Mouse (Mus musculus) erythroid progenitor cell, adult 5-6 weeks (primary cell): Measurements from ENCODE around the gene Flt1. TPM values are rescaled to one million over a fixed set of nuclear protein-coding genes. Genes with fewer than 3 reads are reported as not detected.
"Not testable (repeated sequence)": the region's sequence is repeated elsewhere in the genome, so short reads cannot be mapped to it uniquely, and the experiment has no call there.

Experiments used
- ATAC-seq: replicated peaks from 2 replicates; pipeline ENCODE4 v1.8.0; 2016; ENCODE audit warnings: moderate number of reproducible peaks, mild to moderate bottlenecking, moderate TSS enrichment, inconsistent platforms; ENCODE audit not compliant: poor library complexity, low FRiP score, severe bottlenecking
- total RNA-seq, 2 experiments: library from RNA; stranded (forward) in 1 of 2; stranded (reverse) in 1 of 2; fragments of 150-400 nt in 1 of 2; fragments of 186-747, 209-891 nt in 1 of 2; gene quantifications; 2 replicates each; pipeline versions ENCODE4 v1.2.3 to v1.2.4; 2015 to 2017; ENCODE audit warnings: low replicate concordance in 2 of 2

The Flt1 gene
- total RNA-seq, 2 experiments from 2014 or later = not detected

DNA sequence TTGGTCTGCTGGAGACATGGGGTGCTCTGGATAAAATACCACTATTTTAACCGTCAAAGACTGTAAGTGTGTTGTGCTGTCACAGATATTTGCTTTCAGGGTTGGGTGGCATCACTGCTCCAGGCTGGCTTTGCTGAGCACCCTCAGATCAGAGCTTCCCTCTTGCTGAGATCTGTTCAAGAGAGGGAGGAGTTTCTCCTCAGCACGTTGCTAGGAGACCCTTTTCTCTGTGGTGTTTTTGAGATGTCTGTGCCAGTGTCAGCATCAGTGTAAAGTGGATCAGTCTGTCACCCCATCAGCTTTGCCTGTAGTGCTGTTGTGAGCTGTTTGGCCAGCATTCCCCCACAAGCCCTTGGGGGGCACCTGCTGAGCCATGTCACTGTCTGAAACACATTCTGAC, 98.9 kb downstream of the Flt1 start:
- ATAC-seq = no peak

DNA sequence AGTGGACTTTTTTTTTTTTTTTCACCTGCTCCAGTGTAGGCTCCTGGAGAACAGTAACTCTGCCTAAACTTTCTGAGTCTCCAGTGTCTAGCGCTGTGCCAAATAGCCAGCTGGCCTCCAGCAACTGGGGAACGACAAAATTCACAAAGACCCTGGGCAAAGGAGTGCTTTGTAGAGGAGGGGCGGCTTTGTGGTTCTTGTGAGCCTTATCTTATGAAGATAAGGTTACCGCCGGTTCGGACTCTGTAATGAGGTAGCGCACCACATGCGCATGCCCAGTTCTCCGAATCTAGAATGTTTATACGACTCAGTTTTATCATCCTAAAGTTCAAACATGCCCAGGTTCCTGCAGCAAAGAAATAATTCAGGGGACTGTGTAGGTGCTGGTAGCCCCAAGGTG, 102.1 kb downstream of the Flt1 start:
- no peak for ATAC-seq

DNA sequence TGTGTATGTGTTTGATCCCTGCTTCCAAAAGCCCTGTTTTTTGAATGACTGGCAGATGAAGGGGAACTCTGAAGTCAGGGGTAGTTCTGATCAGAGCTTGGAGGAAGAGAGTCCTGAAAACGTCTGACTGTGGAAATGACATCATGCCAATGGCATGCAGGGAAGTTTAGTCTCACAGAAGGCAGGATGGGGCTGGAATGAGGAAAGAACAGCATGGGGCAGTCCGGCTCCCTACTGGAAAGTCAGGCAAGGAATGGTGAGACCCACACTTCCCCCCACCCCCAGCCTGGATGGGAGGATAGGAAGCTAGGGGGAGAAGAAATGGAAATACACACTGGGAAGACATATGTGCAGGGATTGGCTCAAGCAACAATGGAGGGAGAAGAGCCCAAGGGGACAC, 105.6 kb downstream of the Flt1 start:
- ATAC-seq = no peak

DNA sequence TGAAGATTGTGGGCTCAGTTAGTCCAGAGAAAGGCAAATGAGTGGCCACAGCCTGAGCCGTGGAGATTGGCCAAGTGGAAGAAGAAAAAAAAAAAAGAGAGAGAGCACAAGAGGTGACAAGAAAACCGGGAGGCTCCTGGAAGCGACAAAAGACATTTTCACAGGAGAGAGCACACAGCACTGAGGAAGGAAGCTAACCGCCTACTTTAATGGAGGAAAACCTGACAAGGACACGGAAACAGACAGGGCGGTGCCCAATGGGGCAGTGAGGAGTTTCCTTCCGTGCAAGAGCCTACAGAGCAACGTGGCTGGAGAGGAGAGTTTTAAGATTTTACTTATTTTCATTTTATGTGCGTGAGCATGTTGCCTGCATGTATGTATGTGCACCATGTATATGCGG, 107.6 kb downstream of the Flt1 start:
- ATAC-seq = no peak

DNA sequence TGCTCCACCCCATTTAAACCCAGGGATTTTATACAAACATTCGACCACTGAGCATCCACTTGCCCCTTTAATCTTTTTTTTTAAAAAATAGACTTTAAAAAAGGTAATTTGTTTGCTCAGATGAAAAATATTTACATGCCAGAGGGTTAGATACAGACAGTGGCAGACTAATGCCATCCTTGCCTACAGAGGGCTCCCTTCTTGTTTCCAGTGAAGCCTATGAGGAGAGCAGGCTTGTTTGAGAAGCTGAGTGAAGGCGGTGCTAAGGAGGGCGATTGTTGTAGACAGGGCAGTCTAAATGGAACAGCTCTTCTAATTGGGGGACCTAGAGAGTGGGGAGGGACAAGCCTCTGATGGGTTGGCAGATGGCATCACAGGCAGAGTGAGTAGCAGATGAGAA, 109.4 kb downstream of the Flt1 start:
- no peak for ATAC-seq

DNA sequence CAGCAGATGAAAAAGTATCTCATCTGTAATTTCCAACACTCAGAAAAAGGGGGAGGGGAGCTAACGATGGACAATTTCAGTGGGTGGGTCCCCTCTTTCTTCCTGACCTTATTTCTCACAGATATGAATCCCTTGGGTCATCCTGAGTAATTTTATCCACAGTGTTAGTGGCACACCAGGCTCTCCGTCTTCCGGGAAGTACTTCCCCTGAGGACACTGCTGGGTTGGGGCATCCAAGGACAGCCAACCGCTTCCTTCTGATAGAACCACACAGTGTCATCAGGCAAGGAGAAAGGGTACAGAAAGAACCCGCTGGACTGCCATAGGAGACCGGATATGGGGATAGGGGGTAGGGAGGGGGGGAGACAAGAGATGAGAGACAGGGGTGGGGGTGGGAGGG, 111.2 kb downstream of the Flt1 start:
- no peak for ATAC-seq

DNA sequence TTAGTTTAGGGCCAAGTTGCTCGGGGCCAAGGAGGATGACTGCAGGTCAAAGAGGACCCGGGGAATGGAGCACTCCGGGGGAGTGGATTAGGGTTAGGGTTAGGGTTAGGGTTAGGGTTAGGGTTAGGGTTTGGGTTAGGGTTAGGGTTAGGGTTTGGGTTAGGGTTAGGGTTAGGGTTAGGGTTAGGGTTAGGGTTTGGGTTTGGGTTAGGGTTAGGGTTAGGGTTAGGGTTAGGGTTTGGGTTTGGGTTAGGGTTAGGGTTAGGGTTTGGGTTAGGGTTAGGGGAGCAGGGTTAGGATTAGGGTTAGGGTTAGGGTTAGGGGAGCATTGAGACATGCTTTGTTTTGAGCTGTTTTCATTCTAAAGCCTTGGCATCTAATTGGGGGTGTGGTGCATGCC, 114.5 kb downstream of the Flt1 start:
- not testable (repeated sequence) for ATAC-seq

DNA sequence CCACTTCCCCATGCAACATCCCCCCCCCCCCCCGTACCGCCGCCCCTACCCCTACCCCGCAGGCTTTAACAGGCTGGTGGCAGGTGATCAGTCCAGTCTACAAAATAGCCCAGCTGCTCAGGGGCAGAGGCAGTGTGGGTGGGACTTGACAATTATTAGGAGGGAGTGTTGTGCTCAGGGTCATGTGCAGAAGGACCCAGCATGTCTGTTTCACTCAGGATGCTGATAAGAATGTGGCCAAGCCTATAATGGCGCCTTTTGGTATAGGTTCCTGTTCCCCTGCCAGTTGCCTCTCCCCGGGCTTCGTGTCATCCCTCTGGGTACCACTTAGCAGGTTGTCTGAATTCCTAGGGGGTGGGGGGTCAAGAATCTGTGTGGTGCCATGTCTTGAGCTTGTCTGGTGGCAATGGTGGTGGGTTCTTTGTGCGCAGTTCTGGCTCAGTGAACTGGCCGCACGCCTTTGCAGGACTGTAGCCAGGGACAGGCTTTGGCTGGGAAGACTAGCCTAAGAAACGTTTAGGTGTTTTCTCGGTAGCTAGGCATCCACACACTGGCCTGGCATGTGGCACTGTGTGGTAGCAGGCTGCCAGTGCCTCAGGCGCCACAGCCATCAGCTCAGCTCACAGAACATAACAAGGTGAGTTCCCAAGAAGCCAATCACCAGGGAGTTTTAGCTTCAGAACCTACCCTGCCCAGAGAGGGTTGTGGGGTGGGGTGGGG, 118.4 kb downstream of the Flt1 start:
- ATAC-seq = no peak

DNA sequence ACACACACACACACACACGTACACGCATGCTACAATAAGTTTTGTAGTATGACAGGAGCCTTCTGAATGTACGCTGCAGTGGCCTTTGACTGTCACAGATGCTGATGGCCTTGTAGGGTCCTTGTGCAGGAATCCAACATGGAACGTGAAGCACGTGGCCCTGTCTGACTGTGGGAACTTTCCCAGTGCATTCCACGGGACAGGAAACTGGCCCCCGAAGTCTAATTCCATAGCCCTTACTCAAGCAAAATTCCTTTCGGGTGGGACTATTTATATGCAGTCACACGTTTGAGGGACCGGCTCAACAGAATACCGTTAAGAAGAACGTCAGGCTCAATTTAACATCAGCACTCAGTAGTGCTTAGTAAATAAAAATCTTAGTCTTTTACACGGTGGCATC, 119.1 kb downstream of the Flt1 start:
- no peak for ATAC-seq

DNA sequence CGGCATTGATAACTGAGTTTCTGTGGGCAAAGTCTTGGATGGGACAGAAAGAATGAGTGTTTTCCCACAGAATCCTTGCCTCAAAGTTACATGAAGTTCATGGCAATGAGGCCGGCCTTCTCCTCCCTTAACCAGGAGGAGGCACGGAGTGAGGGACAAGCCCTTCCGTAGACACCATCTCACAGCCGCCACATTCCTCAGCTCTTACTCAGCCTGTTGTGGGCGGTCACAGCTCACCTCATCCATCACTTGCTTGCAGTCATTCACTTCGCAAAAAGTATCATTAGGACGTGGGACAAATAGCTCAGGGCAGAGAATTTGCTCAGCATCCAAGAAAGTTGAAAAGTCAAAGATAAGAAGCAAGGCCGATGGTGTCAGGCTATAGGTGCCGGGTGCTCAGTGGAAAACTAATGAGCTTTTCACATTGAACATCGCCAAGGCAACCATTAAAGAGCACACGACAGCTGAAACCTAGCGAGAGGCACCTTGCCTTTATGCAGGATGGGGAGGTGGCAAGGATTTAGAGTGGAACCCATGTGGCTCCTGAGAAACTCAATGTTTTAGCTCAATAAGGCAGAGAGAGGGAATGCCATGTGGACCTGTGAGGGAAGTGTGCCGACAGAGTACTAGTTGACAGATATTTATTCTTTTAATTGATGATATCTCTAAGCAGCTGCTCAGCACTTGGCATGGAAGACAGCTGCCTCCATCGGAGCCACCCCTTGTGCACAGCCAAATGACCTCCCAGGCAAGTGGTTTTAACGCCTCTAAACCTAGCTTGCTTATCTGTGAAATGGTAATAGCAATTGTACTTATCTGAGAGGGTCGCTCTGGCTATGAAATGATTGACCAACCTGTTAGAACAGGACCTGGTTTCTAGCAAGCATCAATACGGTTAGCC, 124.1 kb downstream of the Flt1 start:
- ATAC-seq = no peak

DNA sequence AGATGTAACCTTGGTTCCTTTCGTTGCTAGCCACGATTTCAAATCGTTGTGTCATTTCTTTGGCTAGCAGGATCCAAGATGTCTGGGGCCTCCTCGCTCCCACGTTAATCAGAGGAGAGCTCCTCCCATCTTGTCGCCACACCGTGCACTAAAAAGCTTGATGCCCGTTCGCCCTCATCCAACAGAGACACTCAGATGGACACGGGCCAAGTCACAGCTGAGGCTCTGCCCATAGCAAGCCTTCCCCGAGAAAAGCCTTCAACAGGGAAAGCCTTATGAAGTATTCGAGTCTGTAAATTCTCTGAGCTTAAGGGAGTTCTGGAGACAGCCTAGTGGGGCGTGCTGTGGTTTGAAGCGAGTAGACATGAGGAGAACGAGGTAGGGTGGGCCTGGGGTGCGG, 128.0 kb downstream of the Flt1 start:
- 0 out of 2 replicates have a peak, but pooled peaks have one; percentile 39 for ATAC-seq

DNA sequence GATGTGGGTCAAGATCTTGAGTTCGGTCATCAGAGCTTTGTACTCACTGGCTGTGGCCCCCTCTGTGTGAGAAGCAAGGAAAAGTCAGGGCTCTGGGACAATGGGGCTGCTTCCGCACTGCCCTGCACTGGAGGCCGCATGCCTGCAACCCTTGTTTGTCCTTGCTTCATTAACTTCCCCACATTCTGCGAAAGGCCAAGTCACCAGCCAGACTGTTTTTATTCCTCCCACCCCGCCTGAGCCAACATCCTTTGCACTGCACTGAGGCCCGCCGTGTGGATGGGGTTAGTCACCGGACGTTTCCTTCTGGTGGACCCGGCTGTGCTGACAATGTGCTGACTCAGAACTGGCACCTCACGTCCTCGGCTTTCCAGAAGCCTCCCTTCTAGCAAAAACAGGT, 136.0 kb downstream of the Flt1 start:
- ATAC-seq = no peak

DNA sequence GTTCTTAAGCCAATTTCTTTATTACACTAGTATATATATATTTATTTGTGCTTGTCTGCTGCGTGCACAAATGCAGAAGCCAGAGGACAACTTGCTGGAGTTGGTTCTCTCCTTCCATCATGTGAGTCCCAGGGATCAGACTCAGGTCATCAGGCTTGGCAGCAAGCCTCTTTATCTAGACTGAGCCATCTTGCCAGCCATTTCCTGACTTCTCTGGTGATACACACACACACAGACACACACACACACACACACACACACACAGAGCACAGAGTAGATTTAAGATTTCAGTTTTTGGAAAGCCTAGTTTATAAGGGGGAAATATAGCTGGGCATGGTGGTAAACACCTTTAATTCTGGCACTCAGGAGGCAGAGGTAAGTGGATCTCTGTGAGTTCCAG, 140.7 kb downstream of the Flt1 start:
- no peak for ATAC-seq

DNA sequence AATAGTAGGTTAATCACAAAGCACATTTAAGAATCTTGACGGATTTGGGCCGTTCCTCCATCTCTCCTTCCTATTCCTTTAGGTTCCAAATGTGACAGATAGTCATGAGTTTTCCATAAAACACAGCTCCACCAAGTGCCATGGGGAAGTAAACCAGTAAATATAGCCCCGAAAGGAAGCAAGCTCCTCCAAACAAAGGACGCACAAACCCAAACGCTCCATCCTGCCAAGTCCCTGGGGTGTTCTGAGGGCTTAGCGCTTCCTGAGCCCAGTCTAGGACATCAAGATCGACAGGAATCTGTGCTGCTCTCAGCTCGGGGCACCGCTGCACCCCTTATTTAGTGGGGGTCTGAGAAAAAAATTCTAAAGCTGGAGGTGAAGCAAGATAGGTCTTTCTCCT, 141.2 kb downstream of the Flt1 start:
- no peak for ATAC-seq

DNA sequence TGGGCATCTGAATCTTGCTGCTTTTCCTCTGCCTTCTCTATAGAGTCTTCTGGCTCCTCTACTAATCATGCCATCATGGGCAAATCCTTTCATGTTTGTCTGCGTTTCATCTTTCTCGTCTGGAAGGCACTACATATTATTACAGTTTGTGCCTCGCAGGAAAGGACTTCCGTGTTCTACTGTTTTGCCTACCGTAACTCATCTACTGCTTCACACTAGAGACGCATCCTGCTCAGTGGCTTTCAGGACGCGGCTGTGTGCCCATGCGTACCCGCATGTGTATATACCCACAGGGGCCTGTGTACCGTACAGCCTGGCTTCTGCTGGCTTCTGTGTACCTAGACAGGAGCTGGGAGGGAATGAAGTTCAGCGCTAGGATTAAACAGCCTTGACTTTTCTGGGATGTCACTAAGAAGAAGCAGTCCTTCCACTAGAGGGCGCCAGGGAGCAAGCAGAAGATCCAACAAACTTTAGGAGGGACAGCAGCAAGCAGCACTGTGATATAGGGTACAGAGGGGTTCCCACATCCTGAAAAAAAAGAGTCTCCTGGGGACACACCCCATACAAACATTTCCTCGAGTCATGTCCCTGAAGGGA, 142.0 kb downstream of the Flt1 start:
- ATAC-seq = peak; percentile 67

DNA sequence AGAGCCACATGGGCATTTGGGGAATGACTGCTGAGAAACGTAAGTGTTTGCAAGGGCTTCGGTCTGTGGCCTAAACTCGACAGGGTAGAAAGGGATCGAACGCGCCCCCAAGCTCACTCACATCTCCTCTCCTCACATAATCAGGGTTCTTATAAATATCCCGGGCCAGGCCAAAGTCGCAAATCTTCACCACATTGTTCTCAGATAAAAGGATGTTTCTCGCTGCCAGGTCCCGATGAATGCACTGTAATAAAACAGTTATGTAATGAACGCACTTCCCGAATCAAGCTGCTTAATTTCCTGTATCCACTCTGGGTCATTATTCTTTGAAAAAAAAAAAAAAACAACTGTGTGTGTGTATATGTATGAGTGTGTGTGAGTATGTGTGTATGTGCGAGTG, 145.6 kb downstream of the Flt1 start:
- ATAC-seq = no peak

DNA sequence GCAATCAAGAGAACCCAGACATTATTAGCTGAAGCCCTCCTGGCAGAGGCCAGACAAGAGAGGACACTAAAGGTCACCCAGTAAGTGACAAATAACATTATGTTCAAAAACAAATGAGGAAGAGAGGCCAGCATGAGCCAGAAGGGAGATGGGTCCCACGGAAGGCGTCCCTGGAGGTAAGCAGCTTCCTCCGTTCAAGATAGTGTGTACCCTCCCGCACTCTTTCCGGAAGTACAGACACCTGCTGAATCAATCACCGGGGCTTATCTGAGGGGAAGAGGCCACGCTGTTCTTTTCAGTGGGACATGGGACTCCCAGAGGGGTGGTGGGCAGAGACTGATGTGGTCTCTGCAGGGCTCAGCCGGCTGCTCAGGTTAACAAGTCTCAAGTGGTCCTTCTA, 146.1 kb downstream of the Flt1 start:
- no peak for ATAC-seq

DNA sequence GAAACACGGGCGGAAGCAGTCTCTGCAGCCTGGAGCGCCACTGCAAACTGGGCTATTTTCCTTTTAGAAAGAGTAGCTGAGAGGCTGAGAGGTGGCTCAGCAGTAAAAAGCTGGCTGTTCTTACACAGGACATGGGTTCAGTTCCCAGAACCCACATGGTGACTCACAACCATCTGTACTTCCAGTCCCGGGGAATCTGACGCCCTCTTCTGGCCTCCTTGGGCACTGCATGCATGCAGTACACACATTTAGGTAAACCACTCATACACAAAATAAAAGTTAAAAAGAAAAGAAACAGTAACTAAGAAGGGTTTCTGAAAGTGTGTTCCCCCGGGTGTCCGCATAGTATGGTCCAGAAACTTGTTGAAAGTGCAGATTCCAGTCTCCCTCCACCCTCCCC, 146.7 kb downstream of the Flt1 start:
- no peak for ATAC-seq

DNA sequence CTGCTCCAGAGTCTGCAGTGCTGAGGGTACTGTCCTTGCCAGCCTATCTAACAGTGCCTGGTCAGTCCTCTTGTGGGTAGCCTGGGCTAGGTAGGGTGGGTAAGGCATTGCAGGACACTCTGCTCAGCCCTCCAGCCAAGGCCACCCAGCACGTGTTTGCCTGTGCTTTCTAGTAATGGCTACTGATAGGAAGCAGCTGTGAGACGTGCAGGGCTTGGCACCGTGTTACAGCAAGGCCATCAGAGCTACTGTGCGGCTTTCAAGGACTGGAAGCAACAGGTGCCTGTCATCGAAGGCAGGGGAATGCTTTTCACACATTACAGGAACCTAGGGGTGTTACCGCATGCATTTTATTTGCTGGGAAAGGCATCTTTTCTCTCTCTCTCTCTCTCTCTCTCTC, 148.8 kb downstream of the Flt1 start:
- ATAC-seq = no peak

DNA sequence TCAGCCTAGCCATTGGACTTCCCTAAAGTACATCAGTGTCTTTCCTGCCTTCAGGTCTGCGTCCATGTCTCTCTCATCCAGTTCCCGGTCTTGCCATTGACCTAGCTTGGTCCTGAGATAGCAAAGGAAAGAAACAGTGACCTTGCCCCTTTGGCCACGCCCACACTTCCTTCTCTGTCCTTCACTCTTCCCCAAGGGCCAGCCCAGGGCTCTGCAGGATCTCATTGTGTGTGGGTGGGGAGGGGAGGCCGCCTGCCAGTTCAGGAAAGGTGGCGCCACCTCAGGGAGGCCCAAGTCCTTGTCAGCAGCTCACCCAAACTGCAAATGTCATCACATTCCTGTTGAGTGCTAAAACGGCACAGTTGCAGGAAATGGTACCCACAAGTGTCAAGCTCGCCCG, 151.3 kb downstream of the Flt1 start:
- ATAC-seq = 0 out of 2 replicates have a peak, but pooled peaks have one; percentile 28

DNA sequence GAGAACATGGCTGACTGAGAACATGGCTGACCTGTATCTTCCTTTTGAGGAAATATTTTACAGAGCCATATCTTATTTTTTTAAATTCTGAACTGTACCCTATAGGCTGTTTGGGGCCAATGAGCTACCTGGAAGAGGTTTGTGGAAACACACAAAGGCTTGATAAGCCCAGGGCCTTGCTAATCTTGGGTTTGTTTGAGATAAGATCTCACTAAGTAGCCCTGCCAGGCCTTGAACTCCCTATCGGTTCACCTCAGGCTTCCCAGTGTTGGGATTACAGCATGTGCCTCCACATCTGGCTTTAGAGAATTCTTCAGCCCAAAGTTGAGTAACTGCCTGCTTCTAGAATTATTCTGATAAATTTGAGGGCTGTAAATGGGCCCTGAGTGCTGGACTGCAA, 152.3 kb downstream of the Flt1 start:
- no peak for ATAC-seq
